Mouse (Mus musculus): ENCODE measurements around the gene Sspo.

DNA sequence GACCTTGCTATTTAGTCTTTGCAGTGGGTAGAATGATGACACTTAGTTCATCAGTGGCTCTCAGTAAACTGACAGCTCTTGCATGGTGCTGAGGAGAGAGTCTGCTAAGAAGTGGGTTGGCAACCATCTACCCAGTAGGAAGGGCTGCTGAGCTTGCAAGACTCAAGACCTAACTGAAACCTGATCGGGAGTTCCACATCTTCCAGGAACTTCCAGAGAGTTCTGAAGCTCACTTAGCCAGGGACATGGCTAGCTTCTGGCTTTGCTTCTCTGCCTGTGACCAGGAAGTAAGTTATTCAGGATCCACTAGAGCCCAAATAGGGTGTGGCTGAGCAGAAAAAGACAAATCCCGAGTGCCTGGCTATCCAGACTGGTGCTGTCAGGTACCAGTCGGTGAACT is 35.4 kb upstream of the Sspo start:
- TF ChIP-seq POLR2A (IDR thresholded peaks at IDR 0.05; ENCODE audit: borderline replicate concordance, control insufficient read depth, low read depth, low read length) = no peak
- TF ChIP-seq CTCF (IDR thresholded peaks at IDR 0.05; ENCODE audit: control insufficient read depth, insufficient read depth, low read length) = no peak

Data from bone marrow, adult 2 months (tissue).